Mouse (Mus musculus): ENCODE measurements at regions not wholly inside any gene's neighbourhood (a gene's known extent, or its start where the extent isn't known, plus 50 kb on each side); places are given as distances from the start of the nearest gene placed in this dataset.

DNA sequence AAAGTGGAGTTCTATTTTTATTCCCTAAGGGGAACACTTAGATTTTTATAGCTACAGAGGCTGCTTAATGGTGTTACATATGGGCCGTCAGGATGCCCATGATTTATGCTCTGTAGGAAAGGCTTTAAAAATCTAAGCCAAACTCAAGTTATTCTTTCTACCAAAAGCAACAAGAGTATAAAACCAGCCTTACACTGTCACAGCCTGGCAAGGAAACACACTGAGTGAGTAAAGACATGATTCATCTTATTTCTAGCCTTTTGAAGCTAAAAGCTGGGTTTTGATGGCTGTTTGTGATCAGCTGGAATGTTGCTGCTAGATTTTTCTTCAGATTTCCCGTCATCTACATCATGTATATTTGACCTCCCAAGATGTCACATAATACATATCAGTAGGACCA lies 3359.9 kb upstream of the Gm7489 start:
- Histone ChIP-seq H3K4me3 (replicated peaks; ENCODE audit: low read length) (no peak overlapping the region), H3K27ac (ENCODE audit: low read length) (no peak overlapping the region), H3K4me1 (ENCODE audit: control insufficient read depth, insufficient read depth, low read length) (no peaks in the 10 kb centered on the region), H3K4me2 (ENCODE audit: low read depth, low read length) (no peak overlapping the region), H3K9ac (ENCODE audit: low read length) (no peak overlapping the region), H3K9me3 (replicated peaks; ENCODE audit: control insufficient read depth, low read length) (no peaks in the 10 kb centered on the region), H3K27me3 (ENCODE audit: control insufficient read depth, insufficient read depth, low read length) (no peaks in the 10 kb centered on the region), H3K36me3 (ENCODE audit: control insufficient read depth, insufficient read depth, low read length) (no peaks in the 10 kb centered on the region)
- ATAC-seq (ENCODE audit: insufficient read depth, low FRiP score) = no peak
- 69% methylated on average over 2 of the region's 2 CpGs for WGBS

DNA sequence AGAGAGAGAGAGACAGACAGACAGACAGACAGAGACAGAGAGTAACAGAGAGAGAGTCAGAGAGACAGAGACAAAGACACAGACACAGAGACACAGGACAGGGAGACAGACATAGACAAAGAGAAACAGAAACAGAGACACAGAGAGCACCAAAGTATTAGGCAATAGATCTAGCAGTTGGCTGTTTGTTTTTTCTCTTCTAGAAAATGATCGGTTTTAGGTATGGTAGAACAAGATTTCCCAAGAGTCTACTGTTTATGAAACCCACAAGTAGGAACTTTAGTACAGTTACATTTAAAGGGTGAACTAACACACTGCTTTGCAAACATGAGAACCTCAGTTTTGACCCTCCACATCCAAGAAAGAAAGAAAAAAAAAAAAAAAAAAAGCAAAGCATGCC lies 3350.2 kb upstream of the Gm7489 start:
- no peak overlapping the region for H3K9ac ChIP-seq (ENCODE audit: low read length)
- no peaks in the 10 kb centered on the region for H3K9me3 ChIP-seq (replicated peaks; ENCODE audit: control insufficient read depth, low read length)
- no peaks in the 10 kb centered on the region for H3K27me3 ChIP-seq (ENCODE audit: control insufficient read depth, insufficient read depth, low read length)
- no peaks in the 10 kb centered on the region for H3K4me1 ChIP-seq (ENCODE audit: control insufficient read depth, insufficient read depth, low read length)
- WGBS = 88% methylated on average over 1 of the region's 1 CpGs
- H3K36me3 ChIP-seq (ENCODE audit: control insufficient read depth, insufficient read depth, low read length) = no peaks in the 10 kb centered on the region
- no peak overlapping the region for H3K4me2 ChIP-seq (ENCODE audit: low read depth, low read length)
- ATAC-seq (ENCODE audit: insufficient read depth, low FRiP score) = no peak
- no peak overlapping the region for H3K27ac ChIP-seq (ENCODE audit: low read length)
- H3K4me3 ChIP-seq (replicated peaks; ENCODE audit: low read length) = no peak overlapping the region

DNA sequence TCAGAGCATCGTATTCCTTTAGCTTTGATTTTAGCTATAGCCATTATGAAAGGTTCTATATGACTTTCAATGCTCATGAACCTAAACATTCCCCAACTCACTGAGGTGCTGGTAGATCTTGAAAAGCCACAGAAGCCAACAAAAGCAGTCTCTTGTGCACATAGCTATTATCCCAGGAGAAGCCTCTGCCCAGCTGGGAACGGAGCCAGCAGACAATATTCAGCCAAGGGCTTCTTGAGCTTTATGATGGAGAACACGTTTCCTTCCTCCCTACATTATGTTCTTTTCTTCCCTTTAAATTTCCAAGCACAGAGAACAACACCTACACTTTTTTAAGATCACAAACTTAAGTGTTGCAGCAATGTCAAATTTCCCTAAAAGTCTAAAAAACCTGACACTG lies 3321.1 kb upstream of the Gm7489 start:
- 51% methylated on average over 3 of the region's 3 CpGs for WGBS
- Histone ChIP-seq H3K9ac (ENCODE audit: low read length) (no peak overlapping the region), H3K4me2 (ENCODE audit: low read depth, low read length) (no peak overlapping the region), H3K27me3 (ENCODE audit: control insufficient read depth, insufficient read depth, low read length) (no peaks in the 10 kb centered on the region), H3K4me1 (ENCODE audit: control insufficient read depth, insufficient read depth, low read length) (no peaks in the 10 kb centered on the region), H3K9me3 (replicated peaks; ENCODE audit: control insufficient read depth, low read length) (no peaks in the 10 kb centered on the region), H3K36me3 (ENCODE audit: control insufficient read depth, insufficient read depth, low read length) (no peaks in the 10 kb centered on the region), H3K27ac (ENCODE audit: low read length) (no peak overlapping the region), H3K4me3 (replicated peaks; ENCODE audit: low read length) (no peak overlapping the region)
- no peak for ATAC-seq (ENCODE audit: insufficient read depth, low FRiP score)

DNA sequence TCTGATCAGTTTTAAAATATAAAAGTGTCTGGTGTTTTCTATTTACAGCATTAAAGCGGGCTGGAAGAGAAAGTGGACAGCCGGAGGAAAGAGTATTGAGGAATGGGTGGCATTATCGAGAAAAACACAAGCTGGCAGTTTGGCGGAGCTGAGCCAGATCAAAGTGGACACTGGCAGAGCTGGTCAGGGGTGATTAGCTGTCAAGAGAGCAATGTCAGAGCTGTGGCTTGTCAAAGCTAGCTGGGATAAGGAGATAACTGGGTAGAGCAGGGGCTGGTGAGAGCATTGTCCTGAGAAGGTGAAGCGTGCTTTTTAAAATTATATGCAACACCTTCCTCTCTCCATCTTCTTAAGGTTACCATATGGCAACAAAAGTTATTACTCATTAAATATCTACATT lies 3303.9 kb upstream of the Gm7489 start:
- Histone ChIP-seq H3K4me2 (ENCODE audit: low read depth, low read length) (no peak overlapping the region), H3K27ac (ENCODE audit: low read length) (no peak overlapping the region), H3K4me3 (replicated peaks; ENCODE audit: low read length) (no peak overlapping the region), H3K27me3 (ENCODE audit: control insufficient read depth, insufficient read depth, low read length) (no peaks in the 10 kb centered on the region), H3K4me1 (ENCODE audit: control insufficient read depth, insufficient read depth, low read length) (no peaks in the 10 kb centered on the region), H3K9me3 (replicated peaks; ENCODE audit: control insufficient read depth, low read length) (no peaks in the 10 kb centered on the region; the same call in 1 of the 2 replicates), H3K36me3 (ENCODE audit: control insufficient read depth, insufficient read depth, low read length) (no peaks in the 10 kb centered on the region), H3K9ac (ENCODE audit: low read length) (no peak overlapping the region)
- ATAC-seq (ENCODE audit: insufficient read depth, low FRiP score) = no peak
- WGBS = 90% methylated on average over 5 of the region's 5 CpGs

DNA sequence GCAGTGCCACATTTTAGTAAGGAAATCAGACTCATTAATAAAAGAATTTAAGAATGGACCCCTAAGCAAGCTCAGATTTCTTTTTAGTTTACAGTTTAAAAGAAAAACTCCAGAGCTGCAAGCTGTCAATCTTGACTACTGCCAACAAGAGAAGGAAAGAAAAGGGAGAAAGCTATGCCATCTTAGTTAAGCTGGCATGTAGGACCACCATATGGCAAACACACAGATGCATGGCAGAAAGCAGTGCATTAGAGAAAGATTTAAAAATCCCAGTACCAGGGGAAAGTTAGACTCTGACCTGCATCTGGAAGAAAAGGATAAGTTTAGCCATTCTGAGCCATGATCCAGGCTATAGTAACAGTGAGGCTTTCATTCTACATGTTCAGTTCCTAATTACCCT lies 3300.8 kb upstream of the Gm7489 start:
- H3K27ac ChIP-seq (ENCODE audit: low read length) = no peak overlapping the region
- H3K4me3 ChIP-seq (replicated peaks; ENCODE audit: low read length) = no peak overlapping the region
- no peak overlapping the region for H3K9ac ChIP-seq (ENCODE audit: low read length)
- H3K4me1 ChIP-seq (ENCODE audit: control insufficient read depth, insufficient read depth, low read length) = no peaks in the 10 kb centered on the region
- H3K27me3 ChIP-seq (ENCODE audit: control insufficient read depth, insufficient read depth, low read length) = no peaks in the 10 kb centered on the region
- no peak overlapping the region for H3K4me2 ChIP-seq (ENCODE audit: low read depth, low read length)
- no peak for ATAC-seq (ENCODE audit: insufficient read depth, low FRiP score)
- H3K9me3 ChIP-seq (replicated peaks; ENCODE audit: control insufficient read depth, low read length) = no peaks in the 10 kb centered on the region; the same call in 1 of the 2 replicates
- no peaks in the 10 kb centered on the region for H3K36me3 ChIP-seq (ENCODE audit: control insufficient read depth, insufficient read depth, low read length)

DNA sequence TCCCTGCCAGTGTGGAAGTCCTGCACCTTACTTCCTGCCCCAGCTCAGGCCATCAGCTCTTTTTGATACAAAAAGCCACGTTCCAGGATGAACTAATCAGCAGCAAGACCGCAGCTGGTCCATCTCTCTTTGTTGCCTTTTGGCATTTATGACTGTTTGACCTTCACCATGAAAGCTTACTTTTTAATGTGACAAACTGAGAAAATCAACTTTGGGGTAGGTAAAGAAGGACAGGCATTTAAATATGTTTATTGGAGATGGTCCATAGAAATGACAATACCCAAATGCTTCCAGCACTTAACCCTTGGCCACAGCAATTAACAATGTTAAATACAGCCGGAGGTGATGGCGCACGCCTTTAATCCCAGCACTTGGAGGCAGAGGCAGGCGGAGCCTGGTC lies 3299.2 kb upstream of the Gm7489 start:
- Histone ChIP-seq H3K9me3 (replicated peaks; ENCODE audit: control insufficient read depth, low read length) (no peaks in the 10 kb centered on the region), H3K4me1 (ENCODE audit: control insufficient read depth, insufficient read depth, low read length) (no peaks in the 10 kb centered on the region), H3K36me3 (ENCODE audit: control insufficient read depth, insufficient read depth, low read length) (no peaks in the 10 kb centered on the region), H3K4me3 (replicated peaks; ENCODE audit: low read length) (no peak overlapping the region), H3K27ac (ENCODE audit: low read length) (no peak overlapping the region), H3K9ac (ENCODE audit: low read length) (no peak overlapping the region), H3K27me3 (ENCODE audit: control insufficient read depth, insufficient read depth, low read length) (no peaks in the 10 kb centered on the region), H3K4me2 (ENCODE audit: low read depth, low read length) (no peak overlapping the region)
- WGBS = 63% methylated on average over 6 of the region's 6 CpGs
- ATAC-seq (ENCODE audit: insufficient read depth, low FRiP score) = no peak

Measured in stomach, embryonic 16.5 days (tissue).